Mouse (Mus musculus): ENCODE results near the gene Irf6.

GRCm38 (mm10) chr1:193141118-193141517 is 11.8 kb upstream of the Irf6 start:
- no peak for TF ChIP-seq CTCF (IDR thresholded peaks at IDR 0.05; ENCODE audit: extremely low read depth, insufficient read depth, low read length)
- no peak for TF ChIP-seq POLR2A (IDR thresholded peaks at IDR 0.05; ENCODE audit: extremely low read depth, insufficient read depth, low read length)

Measured in cortical plate, adult 2 months (tissue).